Mouse (Mus musculus) G1E (cell line): Measurements from ENCODE around the gene B4gat1.
"Not testable (repeated sequence)": the region's sequence is repeated elsewhere in the genome, so short reads cannot be mapped to it uniquely, and the experiment has no call there.

Source experiments
- CTCF ChIP-seq: IDR thresholded peaks from 2 replicates; pipeline ENCODE4 v1.5.1; 2012; ENCODE audit warnings: low read depth, low read length, inconsistent platforms, mixed read lengths
- GATA1 ChIP-seq: IDR thresholded peaks from 2 replicates; pipeline ENCODE4 v1.6.1; 2012; ENCODE audit warnings: borderline replicate concordance, low read length, inconsistent platforms, mixed read lengths
- GATA2 ChIP-seq: IDR thresholded peaks from 2 replicates; pipeline ENCODE4 v1.6.1; 2012; ENCODE audit warnings: low read depth, low read length, inconsistent platforms, borderline replicate concordance
- POLR2AphosphoS5 ChIP-seq: IDR thresholded peaks from 2 replicates; pipeline ENCODE4 v1.6.1; 2012; ENCODE audit warnings: low read depth, low read length, inconsistent platforms; ENCODE audit not compliant: insufficient replicate concordance
- TAL1 ChIP-seq: conservative IDR thresholded peaks from 2 replicates; pipeline ENCODE4 v1.6.1; 2012; ENCODE audit warnings: low read depth, low read length, inconsistent platforms, mixed read lengths

DNA sequence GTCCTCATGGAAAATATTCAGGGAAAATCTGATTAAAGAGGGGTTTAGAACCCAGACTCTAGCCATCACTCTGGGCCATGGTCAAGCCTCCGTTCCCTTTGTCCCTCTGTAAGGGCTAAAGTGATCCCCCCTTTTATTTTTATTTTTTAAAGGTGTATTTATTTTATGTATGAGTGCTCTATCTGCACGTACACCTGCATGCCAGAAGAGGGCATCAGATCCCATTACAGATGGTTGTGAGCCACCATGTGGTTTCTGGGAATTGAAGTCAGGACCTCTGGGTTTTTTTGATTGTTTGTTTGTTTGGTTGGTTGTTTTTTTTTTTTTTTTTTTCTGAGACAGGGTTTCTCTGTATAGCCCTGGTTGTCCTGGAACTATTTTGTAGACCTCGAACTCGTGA lies 47.9 kb downstream of the B4gat1 start:
- not testable (repeated sequence) for TF ChIP-seq GATA2, TAL1, GATA1, CTCF, POLR2AphosphoS5
